Mouse (Mus musculus) embryonic facial prominence, embryonic 10.5 days (tissue): ENCODE results near the gene Gm28043. TPM values are rescaled to one million over a fixed set of nuclear protein-coding genes. Genes with fewer than 3 reads are reported as not detected.
A peak's percentile ranks its signal among the peaks of the same experiment; 100 is the strongest.

Experiments
- DNase-seq: peaks from one replicate; pipeline ENCODE4 v3.0.0-alpha.2; 2017; ENCODE audit warnings: low spot score
- H3K27ac ChIP-seq: fragments of 300-500 bp; sonication (generic); replicated peaks from 2 replicates; pipeline ENCODE4 v1.5.1; 2016; ENCODE audit warnings: mild to moderate bottlenecking
- H3K27me3 ChIP-seq: fragments of 300-500 bp; sonication (generic); replicated peaks from 2 replicates; pipeline ENCODE4 v1.6.1; 2016; ENCODE audit warnings: low read depth, mild to moderate bottlenecking; ENCODE audit not compliant: poor library complexity, severe bottlenecking
- H3K36me3 ChIP-seq: fragments of 300-500 bp; sonication (generic); replicated peaks from 2 replicates; pipeline ENCODE4 v1.6.1; 2016; ENCODE audit warnings: mild to moderate bottlenecking, moderate library complexity
- H3K4me1 ChIP-seq: fragments of 300-500 bp; sonication (generic); 2 replicates; pipeline ENCODE4 v1.6.1; 2016
- H3K4me3 ChIP-seq: fragments of 300-500 bp; sonication (generic); 2 replicates; pipeline ENCODE4 v1.5.1; 2016; ENCODE audit warnings: mild to moderate bottlenecking, moderate library complexity
- H3K9me3 ChIP-seq: fragments of 300-500 bp; sonication (generic); 2 replicates; pipeline ENCODE4 v1.6.1; 2016; ENCODE audit warnings: mild to moderate bottlenecking
- WGBS: fragments of 180-500 bp; shearing (Covaris S2); methylation state at CpG from one replicate; pipeline ENCODE4 v1.1.7; 2016; 5-methylcytosine and 5-hydroxymethylcytosine counted together
- polyA plus RNA-seq: library from polyadenylated mRNA; unstranded; fragments of >200 nt; fragmentation: Nextera tagmentation; extraction: Ambion mirVana; gene quantifications from 2 replicates; pipeline ENCODE4 v1.2.1, GENCODE M21; 2016

The Gm28043 gene
- 2.3 and 3.5 TPM in 2 replicates for polyA plus RNA-seq

DNA sequence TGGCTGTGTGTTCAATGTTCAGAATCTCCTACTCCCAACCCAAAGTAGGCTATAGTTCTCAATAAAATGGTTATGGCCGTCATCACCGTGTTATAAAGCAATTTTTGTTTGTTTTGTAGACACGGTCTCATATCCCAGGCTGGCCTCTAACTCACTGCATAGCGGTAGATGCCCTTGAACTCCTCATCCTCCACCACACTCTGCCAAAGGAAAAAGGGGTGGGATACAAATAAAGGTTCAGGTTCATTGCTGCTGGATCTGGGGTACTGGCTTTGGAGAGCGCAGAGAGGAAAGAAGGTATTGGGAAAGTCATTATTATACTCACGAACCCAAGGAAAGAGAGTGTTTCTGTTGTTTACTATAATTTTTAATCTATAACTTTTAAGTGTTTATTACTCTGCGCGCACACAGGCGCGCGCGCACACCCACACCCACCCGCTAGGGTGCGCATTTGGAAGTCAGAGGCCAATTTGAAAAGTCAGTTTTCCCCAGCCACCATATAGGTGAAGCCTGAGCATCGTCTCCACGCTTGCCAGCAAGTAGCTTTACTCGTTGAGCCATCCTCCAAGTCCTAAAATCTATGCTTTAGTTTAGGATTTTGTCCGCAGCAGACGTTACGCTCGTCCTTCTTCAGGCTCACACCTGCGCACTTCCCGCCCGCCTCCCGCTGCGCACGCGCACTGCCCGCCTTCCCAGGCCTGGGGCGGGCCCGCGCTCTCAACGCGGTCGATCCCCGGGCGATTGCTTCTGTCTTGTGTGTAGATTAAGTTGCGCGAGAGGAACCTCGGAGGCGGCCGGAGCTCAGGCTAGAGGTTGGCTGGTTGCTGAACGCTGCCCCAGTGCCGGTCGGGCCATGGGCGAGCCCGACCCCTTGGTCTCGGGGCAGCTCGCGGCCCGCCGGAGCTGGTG, at the start of gene Gm28043, which contains the start of gene Rnf8:
Gm28043 (plus strand) TSS at position 762 of the 909 bp plus-strand sequence.
Rnf8 (plus strand) TSS at position 676 of the 909 bp plus-strand sequence.
- Histone ChIP-seq H3K36me3 (peaks cover 24% of the 10 kb centered on the region), H3K9me3 (no peaks in the 10 kb centered on the region), H3K27ac (peak within 1 kb of the TSS; percentile 97), H3K4me3 (peak within 1 kb of the TSS; percentile 100), H3K4me1 (peaks cover 42% of the 10 kb centered on the region), H3K27me3 (no peaks in the 10 kb centered on the region)
- 2% methylated on average over 52 of the region's 52 CpGs for WGBS
- DNase-seq: peak; percentile 96

GRCm38 (mm10) chr17:29565521-29565920, 49.2 kb upstream of the Gm28043 start:
- no peaks in the 10 kb centered on the region for H3K9me3 ChIP-seq
- no peak overlapping the region for H3K4me3 ChIP-seq
- no peak overlapping the region for H3K27ac ChIP-seq
- no peaks in the 10 kb centered on the region for H3K27me3 ChIP-seq
- H3K36me3 ChIP-seq: peaks cover 69% of the 10 kb centered on the region
- DNase-seq: no peak
- H3K4me1 ChIP-seq: no peaks in the 10 kb centered on the region
- 99% methylated on average over 5 of the region's 5 CpGs for WGBS

- Histone ChIP-seq H3K4me1 (no peaks in the 10 kb centered on the region), H3K36me3 (peaks cover 92% of the 10 kb centered on the region), H3K4me3 (no peak overlapping the region), H3K27ac (no peak overlapping the region), H3K9me3 (no peaks in the 10 kb centered on the region), H3K27me3 (no peaks in the 10 kb centered on the region)
- DNase-seq: no peak
- WGBS: 88% methylated on average over 15 of the region's 15 CpGs
These were observed 46.2 kb upstream of the Gm28043 start for GRCm38 (mm10) chr17:29568435-29568834.

DNA sequence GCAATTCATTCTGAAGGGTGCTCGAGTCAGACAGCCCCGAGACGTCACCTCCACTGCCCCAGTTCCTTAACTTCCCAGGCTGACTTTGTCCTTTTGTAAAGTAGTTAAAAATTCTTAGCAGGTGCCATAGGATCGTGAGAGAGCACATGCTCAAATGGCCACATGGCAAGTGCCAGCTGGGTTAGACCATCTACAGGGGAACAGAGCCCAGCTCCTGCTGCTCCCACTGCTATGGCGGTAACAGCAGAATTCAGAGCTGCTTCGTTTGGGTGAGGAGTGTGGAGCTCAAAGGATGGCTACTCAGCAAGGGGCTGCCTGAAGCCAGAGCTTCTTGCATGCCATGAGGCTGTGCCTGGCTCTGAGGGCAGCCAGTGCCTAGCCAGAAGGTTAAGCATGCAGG, 44.8 kb upstream of the Gm28043 start:
- Histone ChIP-seq H3K9me3 (no peaks in the 10 kb centered on the region), H3K4me3 (no peak overlapping the region), H3K27me3 (no peaks in the 10 kb centered on the region), H3K27ac (no peak overlapping the region), H3K36me3 (peaks cover 95% of the 10 kb centered on the region), H3K4me1 (no peaks in the 10 kb centered on the region)
- 89% methylated on average over 6 of the region's 6 CpGs for WGBS
- DNase-seq: no peak

DNA sequence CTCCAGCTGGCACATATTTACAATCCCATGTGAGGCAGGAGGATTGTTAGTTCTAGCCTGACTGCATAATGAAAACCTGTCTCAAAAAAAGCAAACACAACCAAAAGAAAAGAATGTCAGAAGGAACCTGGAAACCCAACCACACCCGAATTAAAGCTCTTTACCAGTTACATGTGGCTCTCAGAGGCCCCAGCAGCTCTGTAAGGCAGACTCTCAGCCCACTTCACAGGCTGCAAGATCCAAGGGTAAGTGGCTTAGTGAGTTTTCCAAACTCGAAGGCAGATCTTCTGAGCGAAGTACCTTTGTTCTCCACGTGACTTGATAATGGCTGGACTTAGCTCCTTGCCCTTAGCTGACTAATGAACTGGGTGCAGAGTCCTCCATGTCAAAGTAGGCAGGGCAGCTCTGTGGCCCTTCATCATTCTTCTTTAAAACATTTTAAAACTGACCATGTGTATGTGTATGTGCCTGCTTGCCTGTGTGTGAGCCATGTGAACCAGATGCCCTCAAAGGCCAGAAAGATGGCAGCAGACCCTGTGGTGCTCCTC, 35.0 kb upstream of the Gm28043 start:
- Histone ChIP-seq H3K27ac (no peak overlapping the region), H3K9me3 (no peaks in the 10 kb centered on the region), H3K4me3 (no peak overlapping the region), H3K36me3 (peaks cover 89% of the 10 kb centered on the region), H3K4me1 (peaks cover 18% of the 10 kb centered on the region), H3K27me3 (no peaks in the 10 kb centered on the region)
- WGBS: 85% methylated on average over 4 of the region's 4 CpGs
- DNase-seq: no peak

DNA sequence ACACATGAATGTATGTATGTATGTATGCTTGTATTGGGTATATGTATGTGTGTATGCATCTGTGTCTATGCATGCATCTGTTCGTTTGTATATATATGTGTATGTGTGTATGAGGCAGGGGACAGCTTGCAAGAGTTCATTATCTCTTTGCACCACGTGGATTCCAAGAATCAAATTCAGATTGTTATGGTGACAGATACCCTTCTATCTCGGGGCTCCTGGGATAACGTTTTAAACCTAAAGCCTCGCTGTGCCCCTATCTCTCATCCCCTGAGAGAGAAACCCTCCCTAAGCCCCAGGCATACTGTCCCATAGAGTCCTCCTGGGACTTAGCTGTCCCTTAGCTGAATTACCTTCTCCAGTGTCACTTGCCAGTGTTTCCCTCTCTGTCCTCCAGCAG, 31.1 kb upstream of the Gm28043 start:
- peaks cover 75% of the 10 kb centered on the region for H3K36me3 ChIP-seq
- no peak overlapping the region for H3K4me3 ChIP-seq
- DNase-seq: no peak
- 80% methylated on average over 5 of the region's 5 CpGs for WGBS
- H3K9me3 ChIP-seq: no peaks in the 10 kb centered on the region
- no peaks in the 10 kb centered on the region for H3K27me3 ChIP-seq
- peaks cover 8% of the 10 kb centered on the region; the same call in 1 of the 2 replicates for H3K4me1 ChIP-seq
- H3K27ac ChIP-seq: no peak overlapping the region

DNA sequence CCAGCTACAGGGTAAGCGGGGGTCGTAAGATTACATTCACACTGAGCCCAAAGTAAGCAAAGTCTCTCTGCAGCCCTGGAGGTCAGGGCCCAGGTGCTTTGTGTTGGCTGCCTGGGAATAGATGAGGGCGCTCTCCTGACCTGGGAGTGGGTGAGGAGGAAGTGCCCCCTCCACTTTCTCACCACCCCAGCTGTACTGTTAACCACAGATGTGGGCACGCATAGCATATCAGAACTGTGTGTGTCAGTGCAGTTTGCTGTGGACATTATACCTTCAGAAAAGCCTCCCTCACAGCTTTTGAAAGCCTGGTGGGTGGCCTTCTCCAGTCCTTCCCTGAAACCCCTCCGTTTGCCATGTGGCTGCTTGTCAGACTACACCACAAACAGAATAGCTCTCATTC, 30.4 kb upstream of the Gm28043 start:
- Histone ChIP-seq H3K27ac (no peak overlapping the region), H3K36me3 (peaks cover 68% of the 10 kb centered on the region), H3K9me3 (no peaks in the 10 kb centered on the region), H3K4me1 (peaks cover 15% of the 10 kb centered on the region), H3K27me3 (no peaks in the 10 kb centered on the region), H3K4me3 (no peak overlapping the region)
- 78% methylated on average over 5 of the region's 5 CpGs for WGBS
- no peak for DNase-seq

DNA sequence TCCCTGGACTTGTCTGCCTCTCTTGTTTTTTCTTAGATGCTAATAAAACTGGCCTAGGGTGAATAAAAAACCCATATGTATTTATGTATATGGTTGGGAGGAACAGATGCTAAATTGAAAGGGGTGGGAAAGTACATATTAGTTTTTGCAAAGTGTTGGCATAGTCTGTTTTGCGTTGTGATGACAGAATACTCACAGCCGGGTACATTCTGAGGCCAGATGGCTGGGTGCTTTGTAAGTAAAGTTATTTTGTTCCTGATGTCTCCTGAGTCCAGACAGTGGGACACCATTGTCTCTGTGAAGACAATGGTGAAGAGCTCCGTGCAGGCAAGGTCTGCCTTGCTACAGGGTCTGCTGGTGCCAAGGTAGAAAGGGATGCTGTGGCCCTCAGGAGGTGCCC, 29.9 kb upstream of the Gm28043 start:
- Histone ChIP-seq H3K9me3 (no peaks in the 10 kb centered on the region), H3K4me3 (no peak overlapping the region), H3K36me3 (peaks cover 63% of the 10 kb centered on the region), H3K27me3 (no peaks in the 10 kb centered on the region), H3K27ac (no peak overlapping the region), H3K4me1 (peaks cover 19% of the 10 kb centered on the region)
- DNase-seq: no peak
- 77% methylated on average over 3 of the region's 3 CpGs for WGBS

- Histone ChIP-seq H3K4me3 (no peak overlapping the region), H3K27ac (no peak overlapping the region), H3K36me3 (peaks cover 57% of the 10 kb centered on the region), H3K9me3 (no peaks in the 10 kb centered on the region), H3K27me3 (no peaks in the 10 kb centered on the region), H3K4me1 (peaks cover 21% of the 10 kb centered on the region)
- no peak for DNase-seq
- WGBS: 82% methylated on average over 6 of the region's 6 CpGs
These were observed 29.2 kb upstream of the Gm28043 start for GRCm38 (mm10) chr17:29585446-29585845.

DNA sequence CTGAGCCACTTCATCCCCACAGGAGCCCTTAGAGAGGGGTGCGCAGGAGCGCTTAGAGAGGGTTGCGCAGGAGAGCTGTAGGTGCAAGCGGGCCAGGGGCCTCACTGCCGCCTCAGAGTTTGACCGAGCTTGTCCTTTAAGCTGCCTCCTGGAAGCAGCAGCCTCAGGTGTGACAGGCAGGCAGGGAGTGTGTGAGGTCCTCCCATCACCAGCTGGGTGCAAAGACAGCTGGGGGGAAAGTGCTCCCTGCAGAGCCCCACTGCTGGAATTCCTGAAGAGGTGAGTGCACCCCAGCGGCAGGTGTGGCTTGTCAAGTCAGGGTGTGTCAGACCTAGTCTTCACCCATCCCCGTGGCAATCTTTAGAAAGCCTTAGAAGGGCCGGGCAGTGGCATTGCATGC, 27.8 kb upstream of the Gm28043 start:
- WGBS: 89% methylated on average over 9 of the region's 9 CpGs
- Histone ChIP-seq H3K9me3 (no peaks in the 10 kb centered on the region), H3K27ac (no peak overlapping the region), H3K27me3 (no peaks in the 10 kb centered on the region), H3K4me3 (no peak overlapping the region), H3K4me1 (peaks cover 21% of the 10 kb centered on the region), H3K36me3 (peaks cover 44% of the 10 kb centered on the region)
- no peak for DNase-seq

DNA sequence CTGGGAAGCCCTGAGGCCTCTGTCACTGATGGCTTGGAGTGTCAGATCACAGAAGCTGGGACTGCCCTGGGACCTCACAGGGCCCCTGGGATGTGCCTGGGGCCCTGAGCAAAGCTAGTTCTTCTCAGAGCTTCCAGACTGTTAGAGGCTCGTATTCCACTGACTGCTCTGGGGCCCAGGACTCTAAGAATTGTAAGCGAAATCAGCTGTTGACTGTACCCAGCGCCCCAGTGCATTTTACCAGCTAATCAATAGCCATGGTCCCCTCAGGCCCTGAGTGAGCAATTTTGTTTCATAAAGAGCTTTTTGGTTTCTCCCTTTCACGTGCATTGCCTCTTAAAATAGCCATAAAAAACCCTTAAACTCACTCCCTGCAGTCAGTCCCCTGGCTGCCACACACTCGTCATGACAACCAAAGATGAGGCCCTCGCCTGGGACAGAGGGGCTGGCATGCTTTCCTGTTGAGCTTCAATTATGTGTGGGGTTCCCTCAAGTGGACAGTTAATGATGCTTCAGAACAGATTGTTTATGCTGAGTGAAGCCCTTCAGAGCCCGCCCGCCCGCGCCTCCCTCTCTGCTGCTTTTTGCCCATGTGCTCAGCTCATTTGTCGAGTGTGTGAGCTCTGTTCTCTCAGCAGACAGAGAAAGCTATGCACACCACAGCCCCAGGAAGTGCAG, 25.3 kb upstream of the Gm28043 start:
- Histone ChIP-seq H3K36me3 (peaks cover 36% of the 10 kb centered on the region), H3K9me3 (no peaks in the 10 kb centered on the region), H3K4me3 (no peak overlapping the region), H3K27ac (peak overlapping the region; percentile 57), H3K27me3 (no peaks in the 10 kb centered on the region), H3K4me1 (peaks cover 14% of the 10 kb centered on the region)
- DNase-seq: peak; percentile 21
- WGBS: 61% methylated on average over 11 of the region's 11 CpGs

GRCm38 (mm10) chr17:29595891-29596770, 18.5 kb upstream of the Gm28043 start:
- no peak for DNase-seq
- Histone ChIP-seq H3K9me3 (no peaks in the 10 kb centered on the region), H3K27me3 (no peaks in the 10 kb centered on the region), H3K4me1 (peaks cover 12% of the 10 kb centered on the region), H3K36me3 (peaks cover 72% of the 10 kb centered on the region), H3K27ac (peak overlapping the region; percentile 44; the same call in 1 of the 2 replicates), H3K4me3 (no peak overlapping the region)
- 85% methylated on average over 15 of the region's 15 CpGs for WGBS
